Mouse (Mus musculus) heart, embryonic 15.5 days (tissue): ENCODE measurements around the gene Gpatch8. TPM values are rescaled to one million over a fixed set of nuclear protein-coding genes. Genes with fewer than 3 reads are reported as not detected.
"Not testable (repeated sequence)": the region's sequence is repeated elsewhere in the genome, so short reads cannot be mapped to it uniquely, and the experiment has no call there.

Source experiments
- ATAC-seq: fragments of 200-750 bp; cut with Nextera tagmentation; replicated peaks from 2 replicates; pipeline ENCODE4 v1.8.0; 2017; ENCODE audit warnings: low read depth, moderate TSS enrichment; ENCODE audit not compliant: insufficient number of reproducible peaks, insufficient read depth, low FRiP score
- H3K27ac ChIP-seq: fragments of 300-500 bp; sonication (generic); 2 replicates; pipeline ENCODE4 v1.5.1; 2015; ENCODE audit warnings: mild to moderate bottlenecking, inconsistent platforms
- H3K27me3 ChIP-seq: fragments of 300-500 bp; sonication (generic); 2 replicates; pipeline ENCODE4 v1.6.1; 2015; ENCODE audit warnings: inconsistent platforms
- H3K36me3 ChIP-seq: fragments of 300-500 bp; sonication (generic); 2 replicates; pipeline ENCODE4 v1.6.1; 2015; ENCODE audit warnings: mild to moderate bottlenecking, inconsistent platforms
- H3K4me1 ChIP-seq: fragments of 300-500 bp; sonication (generic); replicated peaks from 2 replicates; pipeline ENCODE4 v1.6.1; 2015; ENCODE audit warnings: inconsistent platforms
- H3K4me2 ChIP-seq: fragments of 300-500 bp; sonication (generic); 2 replicates; pipeline ENCODE4 v1.6.1; 2015; ENCODE audit warnings: inconsistent platforms, mild to moderate bottlenecking, moderate library complexity
- H3K4me3 ChIP-seq: fragments of 300-500 bp; sonication (generic); 2 replicates; pipeline ENCODE4 v1.5.1; 2015; ENCODE audit warnings: mild to moderate bottlenecking, inconsistent platforms
- H3K9ac ChIP-seq: fragments of 300-500 bp; sonication (generic); 2 replicates; pipeline ENCODE4 v1.6.1; 2015; ENCODE audit warnings: mild to moderate bottlenecking, inconsistent platforms
- H3K9me3 ChIP-seq: fragments of 300-500 bp; sonication (generic); replicated peaks from 2 replicates; pipeline ENCODE4 v1.6.1; 2016; ENCODE audit warnings: inconsistent platforms
- WGBS: fragments of 180-500 bp; shearing (Covaris S2); methylation state at CpG from one replicate; pipeline ENCODE4 v1.1.7; 2015; ENCODE audit warnings: mixed read lengths; 5-methylcytosine and 5-hydroxymethylcytosine counted together
- polyA plus RNA-seq: library from polyadenylated mRNA; unstranded; fragments of >200 nt; fragmentation: Nextera tagmentation; extraction: Ambion mirVana; gene quantifications from 2 replicates; pipeline ENCODE4 v1.2.1, GENCODE M21; 2015

The Gpatch8 gene
- polyA plus RNA-seq, 1 experiment from 2014 or later, result 34.4 TPM

DNA sequence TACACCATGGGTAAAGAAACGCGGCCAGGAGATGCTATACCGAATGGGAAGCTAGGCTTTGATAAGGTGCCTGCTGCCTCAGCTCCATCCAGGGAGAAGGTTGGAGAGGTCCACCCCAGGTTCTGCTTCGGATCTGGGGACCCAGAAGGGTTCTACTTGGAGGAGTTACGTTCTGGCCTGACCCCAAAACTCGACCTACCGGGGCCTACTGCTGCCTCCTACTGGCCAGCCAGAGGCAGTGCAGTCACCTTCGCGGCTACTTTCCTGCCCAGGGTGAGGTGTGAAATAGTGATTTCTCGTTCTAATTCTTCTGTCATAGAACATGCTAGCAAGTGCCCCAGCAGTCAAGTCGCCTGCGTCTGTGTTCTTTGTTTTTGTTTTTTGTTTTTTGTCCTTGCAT, 12.0 kb upstream of the Gpatch8 start:
- Histone ChIP-seq H3K4me3 (no peak overlapping the region), H3K27ac (no peak overlapping the region), H3K36me3 (no peaks in the 10 kb centered on the region), H3K27me3 (no peaks in the 10 kb centered on the region), H3K4me1 (0 out of 2 replicates have a peak, but pooled peaks cover 2% of the 10 kb centered on the region), H3K9me3 (no peaks in the 10 kb centered on the region), H3K4me2 (no peak overlapping the region), H3K9ac (no peak overlapping the region)
- no peak for ATAC-seq
- WGBS, result 75% methylated on average over 12 of the region's 12 CpGs

DNA sequence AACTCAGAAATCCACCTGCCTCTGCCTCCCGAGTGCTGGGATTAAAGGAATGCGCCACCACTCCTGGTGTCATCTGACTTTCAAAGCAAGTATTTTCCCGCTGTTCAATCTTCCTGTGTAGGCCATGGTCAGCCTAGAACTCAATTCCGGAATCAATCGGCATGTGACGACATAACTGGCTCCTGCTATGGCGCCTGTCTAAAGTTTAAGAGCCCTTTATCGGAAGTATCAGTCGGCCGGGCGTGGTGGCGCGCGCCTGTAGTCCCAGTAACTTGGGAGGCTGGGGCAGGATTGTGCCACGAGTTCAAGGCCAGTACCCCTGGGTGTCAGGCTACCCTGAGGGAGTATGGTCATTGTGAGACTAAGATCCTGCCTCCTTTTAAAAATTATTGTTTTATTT, 11.5 kb upstream of the Gpatch8 start:
- WGBS, result 95% methylated on average over 15 of the region's 15 CpGs
- Histone ChIP-seq H3K27me3 (no peaks in the 10 kb centered on the region), H3K4me3 (no peak overlapping the region)

DNA sequence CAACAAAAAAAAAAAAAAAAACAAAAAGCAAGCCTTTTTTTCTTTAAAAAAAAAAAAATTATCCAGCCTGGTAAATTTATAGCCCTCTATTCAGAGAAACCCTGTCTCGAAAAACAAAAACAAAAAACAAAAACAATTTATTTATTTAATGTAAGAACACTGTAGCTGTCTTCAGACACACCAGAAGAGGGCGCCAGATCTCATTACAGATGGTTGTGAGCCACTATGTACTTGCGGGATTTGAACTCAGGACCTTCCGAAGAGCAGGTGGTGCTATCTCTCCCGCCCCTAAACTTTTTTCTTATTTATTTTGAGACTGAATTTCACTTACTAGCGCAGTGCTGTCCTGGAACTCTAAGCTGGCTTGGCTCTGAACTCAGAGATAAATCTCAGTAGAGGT, 11.0 kb upstream of the Gpatch8 start:
- no peak overlapping the region for H3K4me2 ChIP-seq
- H3K9ac ChIP-seq, result no peak overlapping the region
- H3K4me3 ChIP-seq, result no peak overlapping the region
- no peak overlapping the region for H3K27ac ChIP-seq
- no peaks in the 10 kb centered on the region for H3K9me3 ChIP-seq
- no peaks in the 10 kb centered on the region for H3K27me3 ChIP-seq
- 85% methylated on average over 6 of the region's 6 CpGs for WGBS
- ATAC-seq, result no peak
- 0 out of 2 replicates have a peak, but pooled peaks cover 2% of the 10 kb centered on the region for H3K4me1 ChIP-seq
- no peaks in the 10 kb centered on the region for H3K36me3 ChIP-seq

More for the DNA sequence above, 11.5 kb upstream of the Gpatch8 start:
- Histone ChIP-seq H3K9me3 (no peaks in the 10 kb centered on the region), H3K36me3 (no peaks in the 10 kb centered on the region), H3K4me2 (no peak overlapping the region), H3K4me1 (0 out of 2 replicates have a peak, but pooled peaks cover 2% of the 10 kb centered on the region), H3K9ac (no peak overlapping the region), H3K27ac (no peak overlapping the region)
- ATAC-seq, result no peak

DNA sequence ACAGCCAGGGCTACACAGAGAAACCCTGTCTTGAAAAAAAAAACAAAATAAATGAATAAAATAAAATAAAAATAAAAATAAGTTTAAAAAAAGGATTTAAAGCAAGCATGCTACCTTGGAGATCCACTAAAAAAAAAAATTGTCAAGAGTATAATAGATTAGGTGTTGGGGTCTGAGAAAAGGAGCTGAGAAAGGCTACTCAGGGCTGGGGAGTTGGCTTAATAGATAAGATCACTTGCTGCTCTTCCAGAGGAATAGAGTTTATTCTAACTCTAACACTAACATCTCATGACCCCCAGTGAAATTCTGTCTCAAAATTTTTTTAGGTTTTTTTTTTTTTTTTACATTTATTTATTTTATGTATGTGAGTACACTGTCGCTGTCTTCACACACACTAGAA, 10.1 kb upstream of the Gpatch8 start:
- H3K4me2 ChIP-seq, result no peak overlapping the region
- no peaks in the 10 kb centered on the region for H3K36me3 ChIP-seq
- no peak overlapping the region for H3K9ac ChIP-seq
- 0 out of 2 replicates have a peak, but pooled peaks cover 2% of the 10 kb centered on the region for H3K4me1 ChIP-seq
- H3K4me3 ChIP-seq, result no peak overlapping the region
- no peak overlapping the region for H3K27ac ChIP-seq
- no peaks in the 10 kb centered on the region for H3K9me3 ChIP-seq
- ATAC-seq, result no peak
- 93% methylated on average over 1 of the region's 1 CpGs for WGBS
- H3K27me3 ChIP-seq, result no peaks in the 10 kb centered on the region

DNA sequence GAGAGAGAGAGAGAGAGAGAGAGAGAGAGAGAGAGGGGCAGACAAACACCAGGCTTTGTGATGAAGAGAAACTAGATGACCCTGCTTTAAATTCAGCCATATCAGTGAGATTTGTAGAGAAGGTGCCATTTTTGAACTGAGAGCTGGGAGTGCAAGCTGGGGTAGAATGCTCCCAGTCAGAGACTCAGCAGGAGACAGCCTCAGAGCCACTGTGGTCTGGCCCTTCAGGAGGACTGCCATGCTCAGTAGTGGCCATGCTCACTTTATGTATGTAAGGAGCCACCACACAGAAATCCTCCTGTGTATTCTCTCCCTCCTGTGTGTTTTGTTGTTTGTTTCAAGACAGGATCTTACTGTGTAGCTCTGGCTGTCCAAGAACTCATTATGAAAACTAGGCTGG, 9.5 kb upstream of the Gpatch8 start:
- H3K4me2 ChIP-seq, result peak overlapping the region; percentile 41
- no peaks in the 10 kb centered on the region for H3K36me3 ChIP-seq
- peak overlapping the region; percentile 46; the same call in 1 of the 2 replicates for H3K27ac ChIP-seq
- no peaks in the 10 kb centered on the region for H3K27me3 ChIP-seq
- no peak overlapping the region for H3K9ac ChIP-seq
- H3K4me1 ChIP-seq, result 0 out of 2 replicates have a peak, but pooled peaks cover 2% of the 10 kb centered on the region
- ATAC-seq, result no peak
- H3K9me3 ChIP-seq, result no peaks in the 10 kb centered on the region
- no peak overlapping the region for H3K4me3 ChIP-seq

DNA sequence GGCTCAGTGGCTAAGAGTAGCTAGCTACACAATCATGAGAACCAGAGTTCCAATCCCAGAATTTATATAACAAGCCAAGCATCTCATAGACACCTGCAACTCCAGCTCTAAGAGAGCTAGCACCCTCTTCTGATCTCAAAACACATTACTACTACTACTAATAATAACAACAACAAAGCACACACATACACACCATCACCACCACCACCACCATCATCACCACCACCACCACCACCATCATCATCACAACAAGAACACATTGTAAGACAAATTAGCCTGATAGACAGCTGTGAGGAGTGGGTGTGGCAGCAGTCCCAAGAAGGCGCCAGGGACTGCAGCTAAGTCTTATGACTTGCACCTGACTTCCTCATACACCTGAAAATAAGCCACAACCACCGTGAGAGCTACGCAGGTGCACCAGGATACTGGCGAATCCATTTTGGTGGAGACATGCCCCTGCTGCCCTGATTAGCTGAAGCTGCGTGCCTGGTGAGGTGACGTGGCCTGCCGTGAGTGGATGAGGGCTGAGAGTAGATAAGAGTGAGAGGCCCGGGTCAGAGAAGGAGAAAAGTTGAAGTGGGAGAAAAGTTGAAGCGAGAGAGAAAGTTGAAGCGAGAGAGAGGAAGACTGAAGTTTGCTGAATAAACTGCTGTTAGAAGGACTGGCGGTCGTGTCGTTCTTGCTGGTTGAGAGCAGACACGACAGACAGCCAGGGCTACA, 8.9 kb upstream of the Gpatch8 start:
- H3K4me1 ChIP-seq, H3K9ac ChIP-seq, ATAC-seq, H3K4me3 ChIP-seq, H3K9me3 ChIP-seq, H3K36me3 ChIP-seq, H3K27me3 ChIP-seq: not testable (repeated sequence)
- WGBS, result 48% methylated on average over 14 of the region's 14 CpGs
- peak overlapping the region; percentile 41 for H3K4me2 ChIP-seq
- peak overlapping the region; percentile 46; the same call in 1 of the 2 replicates for H3K27ac ChIP-seq

DNA sequence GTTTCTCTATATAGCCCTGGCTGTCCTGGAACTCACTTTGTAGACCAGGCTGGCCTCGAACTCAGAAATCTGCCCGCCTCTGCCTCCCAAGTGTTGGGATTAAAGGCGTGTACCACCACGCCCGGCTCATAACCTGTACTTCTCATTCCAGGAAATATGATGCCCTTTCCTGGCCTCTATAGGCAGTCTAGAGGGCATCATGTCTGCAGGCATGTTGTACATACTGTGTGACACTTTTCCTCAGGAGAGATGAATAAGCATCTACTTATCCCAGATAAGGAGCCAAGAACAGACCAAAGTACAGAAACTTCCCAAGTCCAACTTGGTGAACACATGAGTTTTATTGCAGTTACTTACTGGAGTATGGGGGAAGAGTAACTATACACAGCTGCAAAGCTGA, 2.5 kb upstream of the Gpatch8 start:
- 89% methylated on average over 5 of the region's 5 CpGs for WGBS
- Histone ChIP-seq H3K9me3 (no peaks in the 10 kb centered on the region), H3K36me3 (no peaks in the 10 kb centered on the region), H3K27me3 (no peaks in the 10 kb centered on the region), H3K27ac (no peak overlapping the region), H3K4me2 (no peak overlapping the region), H3K4me1 (peaks cover 13% of the 10 kb centered on the region), H3K9ac (no peak overlapping the region), H3K4me3 (no peak overlapping the region)
- ATAC-seq, result no peak

DNA sequence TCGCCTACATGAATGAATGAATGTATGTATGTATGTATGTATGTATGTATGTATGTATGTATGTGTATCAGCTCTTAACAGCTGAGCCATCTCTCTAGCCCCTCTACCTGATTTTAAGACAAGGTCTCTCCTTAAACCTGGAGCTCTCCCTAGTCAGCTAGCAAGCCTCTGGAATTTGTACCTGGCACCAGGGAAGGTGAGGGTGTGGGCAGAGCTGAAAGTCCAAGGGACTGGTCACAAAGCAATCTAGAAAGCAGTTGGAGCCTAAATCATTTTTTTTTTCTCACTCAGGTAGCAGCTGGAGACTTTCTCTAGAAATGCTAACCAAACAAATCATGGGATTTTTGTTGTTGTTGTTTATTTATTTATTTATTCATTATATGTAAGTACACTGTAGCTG, 1.2 kb upstream of the Gpatch8 start:
- H3K27me3 ChIP-seq, result no peaks in the 10 kb centered on the region
- no peak overlapping the region for H3K9ac ChIP-seq
- no peak overlapping the region for H3K27ac ChIP-seq
- H3K36me3 ChIP-seq, result no peaks in the 10 kb centered on the region
- no peak overlapping the region for H3K4me3 ChIP-seq
- ATAC-seq, result no peak
- H3K9me3 ChIP-seq, result no peaks in the 10 kb centered on the region
- H3K4me2 ChIP-seq, result no peak overlapping the region
- peaks cover 15% of the 10 kb centered on the region for H3K4me1 ChIP-seq
- WGBS, result 96% methylated on average over 1 of the region's 1 CpGs

DNA sequence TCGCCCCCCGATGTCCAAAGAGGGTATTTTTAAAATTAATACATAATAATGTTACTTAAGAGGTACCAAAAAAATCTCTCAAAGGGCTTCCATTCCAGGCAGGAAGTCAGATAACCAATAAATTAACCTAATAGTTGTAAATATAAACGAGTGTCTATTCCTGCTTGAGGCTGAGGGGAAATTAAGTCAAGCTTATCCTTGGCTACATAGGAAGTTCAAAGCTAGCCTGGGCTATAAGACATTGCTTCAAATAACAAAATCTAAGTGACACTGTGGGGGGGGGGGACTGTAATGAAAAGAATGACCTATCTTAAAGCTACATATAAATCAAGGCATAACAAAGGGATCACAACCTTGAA, 503 bp upstream of the Gpatch8 start:
- H3K9me3 ChIP-seq, result no peaks in the 10 kb centered on the region
- 14% methylated on average over 3 of the region's 3 CpGs for WGBS
- peak overlapping the region; percentile 91 for H3K27ac ChIP-seq
- H3K4me3 ChIP-seq, result peak overlapping the region; percentile 78
- peaks cover 19% of the 10 kb centered on the region for H3K4me1 ChIP-seq
- H3K9ac ChIP-seq, result no peak overlapping the region
- H3K36me3 ChIP-seq, result no peaks in the 10 kb centered on the region
- ATAC-seq, result no peak
- peak overlapping the region; percentile 74 for H3K4me2 ChIP-seq
- no peaks in the 10 kb centered on the region for H3K27me3 ChIP-seq

DNA sequence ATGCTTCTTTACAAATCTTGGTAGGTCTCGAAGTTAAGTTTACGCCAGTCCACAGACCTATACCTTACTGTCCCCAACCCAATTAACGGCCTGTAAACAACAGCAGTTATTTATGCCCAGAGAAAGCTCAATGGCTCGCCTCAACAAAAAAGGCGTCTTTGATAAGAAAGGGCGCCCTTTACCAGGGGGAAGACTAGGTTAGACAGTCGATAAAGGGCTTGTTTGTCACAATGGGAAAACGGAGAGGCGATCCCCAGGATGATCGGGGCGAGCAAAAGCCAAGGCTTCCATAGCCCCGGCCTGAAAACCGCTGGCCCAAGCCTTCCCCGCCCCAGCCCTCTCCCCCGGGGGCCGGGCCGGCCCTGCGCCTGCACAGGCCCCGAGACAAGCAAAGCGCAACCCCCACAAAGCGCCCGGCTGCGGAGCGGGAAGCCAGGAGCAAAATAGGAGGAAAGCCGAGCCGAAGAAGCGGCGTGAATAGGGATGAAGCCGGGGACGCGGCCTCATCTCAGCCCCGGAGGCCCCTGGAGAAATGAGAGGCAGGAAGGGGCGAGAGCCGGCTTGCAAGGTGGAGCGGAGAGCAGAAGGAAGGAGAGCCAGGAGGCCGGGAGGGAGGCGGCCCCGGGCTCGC, 677 bp downstream of the Gpatch8 start:
- no peaks in the 10 kb centered on the region for H3K36me3 ChIP-seq
- under 1% methylated on average over 38 of the region's 39 CpGs for WGBS
- H3K4me1 ChIP-seq, result peaks cover 22% of the 10 kb centered on the region
- peak overlapping the region; percentile 74 for H3K4me2 ChIP-seq
- ATAC-seq, result peak; percentile 45
- no peaks in the 10 kb centered on the region for H3K27me3 ChIP-seq
- peak overlapping the region; percentile 78 for H3K4me3 ChIP-seq
- H3K9me3 ChIP-seq, result no peaks in the 10 kb centered on the region
- peak overlapping the region; percentile 91 for H3K27ac ChIP-seq
- peak overlapping the region; percentile 98 for H3K9ac ChIP-seq

DNA sequence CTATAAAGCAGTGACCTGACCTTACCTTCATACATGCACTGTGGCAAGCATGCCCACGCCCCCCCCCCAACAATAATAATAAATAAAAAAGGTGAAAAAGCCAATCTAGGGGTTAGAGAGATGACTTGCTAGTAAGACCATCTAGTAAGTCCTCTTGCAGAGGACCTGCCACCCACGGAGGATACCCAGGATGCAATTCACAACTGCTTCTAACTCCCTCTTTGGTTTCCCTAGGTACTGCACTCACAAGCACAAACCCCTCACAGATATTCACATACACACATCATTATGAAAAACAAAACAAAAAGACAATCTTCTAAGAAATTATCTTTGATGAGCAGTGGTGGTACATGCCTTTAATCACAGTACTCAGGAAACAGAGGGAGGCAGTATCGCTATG, 4.1 kb downstream of the Gpatch8 start:
- no peak for ATAC-seq
- H3K27ac ChIP-seq, result no peak overlapping the region
- H3K36me3 ChIP-seq, result no peaks in the 10 kb centered on the region
- WGBS, result 84% methylated on average over 3 of the region's 3 CpGs
- H3K4me1 ChIP-seq, result peaks cover 22% of the 10 kb centered on the region
- no peaks in the 10 kb centered on the region for H3K27me3 ChIP-seq
- no peak overlapping the region for H3K9ac ChIP-seq
- H3K9me3 ChIP-seq, result no peaks in the 10 kb centered on the region
- H3K4me3 ChIP-seq, result no peak overlapping the region
- H3K4me2 ChIP-seq, result no peak overlapping the region

DNA sequence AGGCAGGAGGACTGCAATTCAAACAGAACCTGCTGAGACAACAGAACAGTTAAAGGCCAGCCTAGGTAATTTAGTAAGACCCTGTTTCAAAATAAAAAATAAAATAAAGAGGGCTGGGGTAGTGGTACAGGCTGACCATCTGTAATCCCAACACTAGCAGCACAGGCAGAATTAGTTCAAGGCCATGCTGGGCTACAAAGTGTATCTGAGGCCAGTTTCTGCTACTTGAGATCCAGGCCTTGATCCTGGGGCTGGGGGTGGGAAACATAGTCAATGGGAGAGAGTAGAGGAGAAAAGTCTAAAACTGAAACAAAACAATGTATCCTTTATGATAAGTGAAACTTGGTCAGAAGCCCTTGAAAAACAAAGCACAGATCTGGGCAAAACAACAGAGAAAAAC, 5.0 kb downstream of the Gpatch8 start:
- Histone ChIP-seq H3K4me3 (no peak overlapping the region), H3K27me3 (no peaks in the 10 kb centered on the region), H3K9me3 (no peaks in the 10 kb centered on the region), H3K4me2 (no peak overlapping the region), H3K4me1 (peaks cover 22% of the 10 kb centered on the region), H3K27ac (no peak overlapping the region), H3K9ac (no peak overlapping the region), H3K36me3 (no peaks in the 10 kb centered on the region)
- no peak for ATAC-seq
